Mouse (Mus musculus) cerebellum, postnatal 14 days (tissue): ENCODE measurements at regions not wholly inside any gene's neighbourhood (a gene's known extent, or its start where the extent isn't known, plus 50 kb on each side); places are given as distances from the start of the nearest gene placed in this dataset.
"Not testable (repeated sequence)": the region's sequence is repeated elsewhere in the genome, so short reads cannot be mapped to it uniquely, and the experiment has no call there.

ENCODE experiments used
- DNase-seq, 2 experiments: peaks; one replicate each; pipeline ENCODE4 v3.0.0; 2021; ENCODE audit warnings: mixed read lengths in 2 of 2

DNA sequence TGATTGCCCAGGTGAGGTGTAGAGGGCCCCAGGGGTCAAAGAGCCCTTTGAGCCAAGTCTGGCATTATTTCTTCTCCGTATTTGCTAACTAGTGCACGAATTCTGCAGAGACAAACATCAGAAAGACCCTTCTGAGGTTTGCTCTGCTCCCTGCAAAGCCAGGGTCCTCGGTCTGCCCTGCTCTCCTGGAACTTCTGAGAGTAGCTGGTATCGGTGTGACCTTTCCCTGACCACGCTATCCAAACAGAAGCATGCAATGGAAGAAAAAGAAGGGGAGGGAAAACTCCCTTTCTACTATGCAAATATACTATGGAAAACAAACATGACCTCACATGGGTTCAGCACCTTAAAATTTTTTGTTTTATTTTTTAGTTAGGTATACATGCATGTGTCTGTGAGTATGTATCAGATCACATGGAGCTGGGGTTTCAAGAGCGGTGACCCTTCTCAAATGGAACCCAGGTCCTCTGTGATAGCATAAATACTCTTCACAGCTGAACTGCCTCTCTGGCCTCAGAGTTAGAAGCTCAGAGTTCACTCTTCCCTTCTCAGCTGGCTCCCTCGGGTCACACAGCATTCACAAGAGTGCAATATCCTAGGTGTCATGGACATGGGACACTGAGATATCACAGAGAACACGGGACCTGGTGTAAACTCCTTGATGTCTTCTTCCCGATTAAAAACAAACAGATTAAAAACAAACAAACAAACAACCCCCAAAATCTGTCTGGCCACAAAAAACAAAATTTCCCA is 144.7 kb downstream of the Bcl2l11 start:
- no peak for DNase-seq

DNA sequence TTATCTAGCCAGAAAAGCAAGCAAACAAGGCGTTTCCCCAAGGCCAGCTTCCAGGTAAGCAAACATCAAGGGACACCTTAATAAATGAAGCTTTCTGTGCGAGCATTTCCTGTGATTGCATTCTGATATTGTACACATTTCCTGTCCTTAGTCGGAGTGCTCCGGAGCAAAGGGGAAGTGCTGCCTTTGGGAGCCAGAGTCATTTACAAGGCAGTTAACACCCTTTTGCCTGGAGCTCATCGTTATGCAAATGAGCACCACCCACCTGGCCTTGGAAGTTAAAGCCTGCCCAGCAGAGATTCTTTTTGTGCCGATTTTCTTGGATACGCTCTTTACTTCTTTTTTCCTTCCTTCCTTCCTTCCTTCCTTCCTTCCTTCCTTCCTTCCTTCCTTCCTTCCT is 147.0 kb downstream of the Bcl2l11 start:
- DNase-seq = no peak

DNA sequence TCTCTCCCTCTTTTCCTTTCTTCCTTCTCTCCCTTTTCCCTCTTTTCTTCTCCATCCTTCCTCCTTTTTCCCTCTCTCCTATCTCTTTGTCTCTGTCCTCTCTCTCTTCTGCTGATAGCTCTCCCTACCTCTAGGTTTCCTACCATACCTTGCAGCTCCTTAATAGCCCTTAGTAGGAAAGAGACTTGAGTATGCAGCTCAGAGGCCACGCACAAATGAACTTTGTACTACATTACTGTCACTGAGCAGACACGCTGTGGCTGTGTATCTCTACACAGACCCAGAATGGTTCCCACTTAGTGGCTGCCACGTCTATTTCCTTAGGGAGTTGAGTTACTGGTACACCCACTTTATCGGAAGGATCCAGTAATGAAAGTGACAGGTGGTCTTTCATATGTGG is 147.5 kb downstream of the Bcl2l11 start:
- no peak for DNase-seq

DNA sequence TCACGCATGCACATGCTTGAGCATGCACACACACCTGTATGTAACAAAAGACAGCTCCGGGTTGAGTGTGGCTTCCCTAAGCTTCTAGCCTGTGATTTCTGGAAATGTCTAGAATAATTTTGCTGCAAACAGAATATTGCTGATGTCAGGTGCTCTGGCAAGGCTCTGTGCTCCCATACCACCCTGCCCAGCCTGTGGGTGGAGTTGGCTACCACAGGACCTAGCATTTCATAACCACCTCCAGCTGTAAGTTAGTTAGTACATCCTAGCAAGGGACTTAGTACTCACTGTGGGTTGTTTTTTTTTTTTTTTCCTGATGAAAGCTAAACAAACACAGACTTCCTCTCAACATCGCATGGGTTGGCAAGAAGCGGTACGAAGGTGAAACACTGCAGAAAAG is 150.5 kb downstream of the Bcl2l11 start:
- DNase-seq = no peak

DNA sequence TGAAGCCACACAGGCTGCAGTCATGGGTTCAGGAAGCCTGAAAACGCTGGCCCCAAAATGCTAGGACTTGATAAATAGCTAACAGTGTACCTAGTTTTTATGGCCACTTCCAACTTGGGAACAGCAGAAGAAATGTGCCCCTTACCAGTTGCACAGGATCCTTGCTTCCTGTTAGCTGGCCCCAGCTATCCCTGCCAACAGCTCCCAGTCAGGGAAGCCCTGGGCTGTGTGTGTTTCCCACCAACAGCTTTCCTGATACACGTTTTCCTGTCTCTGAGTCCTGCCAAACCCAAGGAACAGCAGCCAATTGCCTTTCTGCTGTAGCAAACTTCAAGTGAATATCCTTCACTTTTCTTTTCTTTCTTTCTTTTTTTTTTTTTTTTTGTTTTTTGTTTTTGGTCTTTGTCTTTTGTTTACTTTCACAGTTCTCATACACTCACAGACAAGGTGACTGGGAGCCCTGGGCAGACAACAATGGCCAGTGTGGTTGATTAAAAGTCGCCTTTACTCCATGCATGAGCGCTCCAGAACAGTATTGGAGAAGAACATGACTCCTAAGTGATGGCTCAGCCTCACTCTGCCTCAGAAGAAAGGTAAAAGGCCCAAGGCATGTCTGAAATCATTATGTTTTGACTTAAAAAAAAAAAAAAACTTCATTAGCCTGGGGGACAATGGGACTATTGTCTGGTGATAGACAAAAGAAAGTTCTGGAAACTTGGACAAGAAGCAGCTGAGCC is 151.7 kb downstream of the Bcl2l11 start:
- DNase-seq = peak; percentile 24 to 42

DNA sequence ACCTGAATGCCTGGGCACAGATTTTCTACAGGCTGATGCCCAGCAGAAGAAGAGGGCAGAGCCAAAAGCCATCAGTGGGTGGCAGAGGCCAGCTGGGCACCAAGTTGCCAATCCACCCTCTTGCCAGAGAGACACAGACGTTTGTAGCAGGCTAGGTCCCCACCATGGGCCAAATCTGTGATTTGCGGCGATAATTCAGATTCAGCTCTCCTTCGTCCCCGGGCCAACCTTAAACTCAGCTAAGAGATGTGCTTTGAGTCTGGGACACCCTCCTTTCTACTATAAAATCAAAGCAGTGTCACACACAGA is 152.2 kb downstream of the Bcl2l11 start:
- peak; percentile 82 to 89 for DNase-seq

DNA sequence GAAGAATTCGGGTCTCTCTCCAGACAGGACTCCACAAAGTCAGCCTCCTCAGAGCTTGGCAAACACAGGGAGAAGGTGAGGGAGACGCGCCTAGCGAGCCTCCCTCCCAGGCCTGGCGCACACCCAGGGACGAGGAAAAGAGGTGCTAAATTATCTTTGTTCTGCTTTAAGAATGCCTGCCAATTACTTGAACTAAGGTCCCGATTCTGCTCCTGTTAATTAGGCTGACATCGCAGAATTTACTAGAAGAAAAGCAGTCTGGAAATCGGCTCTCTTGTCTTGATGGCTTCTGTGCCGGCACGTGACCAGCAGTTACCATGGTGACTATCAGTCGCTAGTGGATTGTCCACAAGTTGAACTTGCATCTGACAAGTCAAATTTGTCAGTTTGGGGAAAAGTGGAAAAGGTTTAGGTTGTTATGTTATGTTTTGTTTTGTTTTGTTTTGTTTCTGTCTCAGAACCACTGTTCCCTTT is 152.8 kb downstream of the Bcl2l11 start:
- DNase-seq = peak; percentile 53 to 62

DNA sequence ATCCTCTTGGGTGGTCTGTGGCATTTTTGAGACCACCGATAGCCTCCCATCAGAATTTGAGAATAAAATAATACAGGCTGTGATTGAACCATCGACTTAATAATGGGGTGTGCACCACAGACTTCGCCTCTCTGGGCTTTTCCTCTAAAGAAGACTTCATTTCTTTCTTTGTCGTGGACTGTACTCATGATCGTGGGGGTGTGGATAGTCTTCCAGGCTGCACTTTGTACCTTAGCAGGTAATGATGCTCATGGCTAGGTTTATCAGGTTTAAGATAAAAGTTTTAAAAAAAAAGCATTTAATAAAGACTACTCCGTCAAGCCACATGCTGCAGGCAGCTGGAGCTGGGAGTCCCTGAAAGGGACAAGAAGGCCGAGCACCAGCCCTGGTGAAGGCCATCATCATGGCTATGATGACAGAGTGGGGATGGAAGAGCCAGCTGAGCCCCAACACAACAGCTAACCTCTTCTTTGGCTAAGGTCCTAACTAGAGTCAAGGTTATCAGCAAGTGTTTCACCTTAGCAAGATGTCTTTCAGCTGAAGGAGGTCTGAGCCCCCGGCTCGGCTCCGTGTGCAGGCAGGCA is 153.4 kb downstream of the Bcl2l11 start:
- no peak for DNase-seq

DNA sequence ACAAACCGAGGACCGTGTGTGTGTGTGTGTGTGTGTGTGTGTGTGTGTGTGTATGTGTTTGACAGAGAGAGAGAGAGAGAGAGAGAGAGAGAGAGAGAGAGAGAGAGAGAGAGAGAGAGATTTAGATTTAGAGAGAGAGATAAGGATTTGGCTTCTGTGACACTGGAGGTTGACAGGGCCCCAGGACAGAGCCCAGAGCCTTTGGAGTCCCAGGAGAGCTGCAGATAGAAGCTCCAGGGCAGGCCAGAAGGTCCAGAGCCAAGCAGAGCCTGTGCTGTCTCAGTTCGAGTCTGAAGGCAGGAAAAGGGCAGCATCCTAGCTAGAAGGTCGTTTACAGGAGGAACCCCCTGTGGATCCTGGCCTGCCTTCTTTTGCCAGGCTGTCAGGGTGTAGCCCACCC is 156.8 kb downstream of the Bcl2l11 start:
- no peak for DNase-seq

DNA sequence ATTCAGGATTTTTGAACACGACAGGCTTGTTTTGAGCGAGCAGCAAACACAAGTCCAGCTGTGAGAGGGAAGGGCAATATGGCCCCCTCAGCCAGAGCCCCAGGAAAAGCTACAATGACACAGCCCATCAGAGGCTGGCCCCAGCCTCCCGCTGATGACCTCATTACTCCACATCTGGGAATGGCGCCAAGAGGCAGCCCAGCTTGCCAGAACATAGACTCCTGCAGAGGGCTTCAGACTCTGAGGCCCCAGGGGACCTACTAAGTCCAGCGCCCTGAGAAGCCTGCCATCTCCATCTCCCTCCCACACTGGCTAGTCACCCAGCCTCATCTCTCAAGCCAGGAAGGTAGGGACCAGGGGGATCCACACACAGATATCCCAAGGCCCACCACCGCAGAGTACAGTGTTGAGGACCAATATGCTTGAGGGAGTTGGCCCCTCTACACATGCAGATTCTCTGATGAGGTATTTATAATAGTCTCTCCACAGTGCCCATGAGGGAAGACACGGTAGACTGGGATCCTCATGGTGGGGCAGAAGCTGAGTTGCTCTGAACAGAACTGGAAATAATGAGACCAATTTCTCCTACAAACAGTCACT is 159.1 kb downstream of the Bcl2l11 start:
- peak; percentile 72 to 79 for DNase-seq

DNA sequence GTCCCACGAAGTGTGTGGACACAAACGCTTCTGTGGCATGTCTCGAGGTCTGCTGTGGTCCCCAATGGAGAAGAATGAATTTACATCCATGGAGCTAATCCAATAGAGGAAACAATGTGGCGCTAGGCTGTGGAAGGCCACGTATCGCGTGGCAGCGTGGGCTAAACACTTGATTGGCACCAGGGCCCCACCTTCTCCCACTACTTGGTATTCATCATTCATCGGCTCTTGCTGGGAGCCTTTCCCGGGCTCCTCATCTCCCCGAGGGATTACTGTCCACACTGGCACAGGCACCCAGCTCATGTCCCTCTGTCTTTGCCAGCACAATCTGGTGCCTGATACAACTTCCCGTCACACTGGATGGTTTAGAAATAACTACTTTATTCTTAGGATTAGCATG is 159.6 kb downstream of the Bcl2l11 start:
- DNase-seq = no peak

DNA sequence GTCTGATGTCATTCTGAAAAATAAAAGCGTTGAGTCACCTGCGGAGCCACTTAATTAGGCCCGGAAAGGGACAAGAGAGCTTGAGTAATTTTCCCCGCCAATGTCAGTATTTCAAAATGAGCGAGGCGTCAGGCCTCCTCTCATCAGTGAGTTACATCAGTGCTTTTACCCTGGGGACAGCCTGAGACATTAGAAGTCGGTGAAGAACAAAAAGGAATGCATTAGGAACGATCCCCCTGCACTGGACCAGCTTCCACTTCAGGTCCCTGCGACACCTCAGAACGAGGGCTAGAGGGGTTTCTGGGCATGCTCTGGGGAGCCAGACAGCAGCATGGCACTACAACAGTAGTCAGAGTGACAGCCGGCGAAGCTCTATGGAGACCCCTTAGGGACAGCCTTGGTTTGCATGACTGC is 162.3 kb downstream of the Bcl2l11 start:
- no peak for DNase-seq

DNA sequence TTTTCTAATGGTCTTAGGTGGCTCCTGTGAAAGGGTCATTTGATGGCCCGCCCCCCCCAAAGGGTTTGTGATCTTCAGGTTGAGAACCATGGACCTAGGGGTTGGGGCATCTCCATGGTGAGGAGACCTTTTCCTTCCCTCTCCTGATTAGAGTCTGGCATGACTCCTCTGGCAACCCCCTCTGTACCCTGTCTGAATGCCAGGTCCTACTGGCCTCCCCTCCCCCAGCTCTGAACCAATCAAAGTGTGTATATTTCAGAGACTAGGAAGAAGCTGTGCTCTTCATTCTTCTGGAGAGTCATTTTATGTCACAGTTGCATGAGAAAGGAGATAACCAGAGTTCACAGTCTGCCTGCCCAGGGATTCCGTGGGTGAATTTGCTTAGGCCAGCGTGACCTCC is 164.8 kb downstream of the Bcl2l11 start:
- DNase-seq = no peak

DNA sequence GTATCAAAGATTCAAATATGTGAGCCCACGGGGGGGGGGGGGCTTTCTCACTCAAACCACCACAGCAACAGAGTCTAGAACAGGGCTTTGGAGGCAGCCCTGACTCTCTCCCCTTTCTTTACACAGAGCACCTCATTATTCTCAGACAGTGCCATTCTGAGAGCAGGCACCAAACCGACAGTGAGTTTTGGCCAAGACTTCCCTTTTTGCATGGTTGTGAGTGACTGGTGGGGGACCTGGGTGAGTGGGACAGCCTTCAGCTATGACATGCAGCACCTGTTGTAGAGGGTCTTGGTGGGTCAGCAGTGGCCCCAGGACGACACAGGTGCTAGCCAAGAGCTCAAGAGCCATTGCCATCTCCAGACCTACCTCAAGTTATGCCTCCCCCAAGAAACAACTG is 168.8 kb downstream of the Bcl2l11 start:
- DNase-seq = no peak

DNA sequence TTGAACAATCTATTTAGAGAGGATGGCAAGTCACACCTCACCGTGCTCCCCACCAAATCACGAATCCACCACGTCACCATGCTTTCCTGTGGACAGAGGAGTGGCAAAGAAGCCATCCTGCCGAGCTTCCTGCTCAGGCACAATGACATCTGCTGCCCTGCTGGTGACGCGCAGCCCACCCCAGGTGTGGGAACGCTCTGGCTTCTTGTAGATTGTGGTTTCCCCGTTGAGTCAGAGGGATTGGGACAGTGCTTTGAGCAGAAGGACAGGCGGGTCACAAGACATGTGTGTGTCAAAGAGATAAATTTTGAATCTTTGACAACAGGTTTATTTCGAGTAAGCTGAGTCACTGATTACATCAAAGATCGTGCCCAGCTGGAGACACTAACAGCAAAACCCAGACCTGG is 169.2 kb downstream of the Bcl2l11 start:
- no peak for DNase-seq

DNA sequence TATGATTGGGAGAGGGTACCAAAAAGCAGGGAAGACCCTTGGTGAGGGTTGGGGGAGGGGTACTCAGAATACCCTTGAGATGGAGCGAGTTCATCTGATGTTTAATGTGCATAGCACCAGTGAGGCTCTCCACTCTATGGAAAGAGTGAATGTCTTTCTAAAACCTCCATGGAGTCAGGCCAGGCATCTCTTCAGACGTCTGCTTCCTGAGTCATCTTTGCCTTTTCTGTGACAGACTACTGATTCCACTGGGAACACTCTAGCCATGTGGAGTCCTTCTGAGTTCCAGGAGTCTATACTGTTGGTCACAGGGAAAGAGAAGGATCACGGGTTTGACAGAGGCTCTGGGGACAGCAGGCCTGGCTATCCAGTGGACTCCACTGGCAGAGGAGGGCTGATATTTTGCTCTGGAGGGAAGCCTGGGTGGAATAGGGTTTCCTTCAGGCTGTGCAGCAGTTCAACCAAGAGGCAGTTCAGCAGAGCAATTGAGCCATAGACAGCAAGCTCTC is 169.9 kb downstream of the Bcl2l11 start:
- DNase-seq = no peak

DNA sequence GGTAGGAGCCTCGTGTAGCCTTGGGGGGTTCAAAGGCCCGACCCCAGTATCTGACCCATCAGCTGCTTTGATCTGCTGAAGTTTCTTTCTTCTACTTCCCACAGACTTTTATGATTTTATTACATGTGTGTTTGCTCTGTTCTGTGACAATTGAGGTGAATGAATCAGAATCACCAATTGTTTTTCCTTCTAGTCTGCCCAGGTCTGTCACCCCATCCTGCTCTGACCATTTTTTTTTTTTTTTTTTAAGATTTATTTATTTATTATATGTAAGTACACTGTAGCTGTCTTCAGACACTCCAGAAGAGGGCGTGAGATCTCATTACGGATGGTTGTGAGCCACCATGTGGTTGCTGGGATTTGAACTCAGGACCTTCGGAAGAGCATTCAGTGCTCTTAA is 170.6 kb downstream of the Bcl2l11 start:
- not testable (repeated sequence) for DNase-seq

DNA sequence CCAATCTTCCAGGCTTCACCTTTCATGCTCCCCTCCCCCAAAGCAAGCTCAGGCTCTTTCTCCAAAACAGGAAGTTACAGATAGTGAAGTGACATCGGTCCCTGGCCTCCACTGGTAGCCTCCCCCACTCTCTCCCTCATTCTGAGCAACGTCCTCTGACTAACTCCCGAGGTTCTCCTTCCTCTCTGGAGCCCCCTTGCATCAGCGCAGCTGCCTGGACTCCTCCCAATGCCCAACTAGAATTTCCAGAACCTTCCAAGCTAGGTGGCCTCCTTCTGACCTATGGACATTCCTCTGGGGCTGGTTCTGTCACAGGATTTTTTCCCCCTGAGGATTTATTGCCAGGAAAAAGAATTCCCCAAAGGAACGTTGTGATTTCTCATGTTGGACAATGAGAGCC is 171.1 kb downstream of the Bcl2l11 start:
- no peak for DNase-seq

DNA sequence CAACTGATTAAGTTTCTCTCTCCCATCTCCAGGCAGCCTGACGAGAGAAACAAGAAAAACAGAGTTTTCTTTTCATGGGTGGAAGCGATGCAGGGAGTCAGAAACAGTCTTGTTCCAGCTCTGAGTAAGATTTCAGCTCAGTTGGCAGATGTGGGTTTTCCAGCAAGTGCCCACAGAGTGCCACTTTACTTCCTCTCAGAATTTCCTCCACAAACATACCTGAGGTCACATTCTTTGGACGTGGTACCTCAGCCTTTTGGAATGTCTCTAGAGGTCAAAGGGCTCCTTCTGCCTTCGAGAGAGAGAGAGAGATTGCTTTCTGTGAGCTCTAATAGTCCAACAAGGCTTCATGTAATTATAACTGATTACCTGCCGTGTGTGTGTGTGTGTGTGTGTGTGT is 172.0 kb downstream of the Bcl2l11 start:
- DNase-seq = no peak

DNA sequence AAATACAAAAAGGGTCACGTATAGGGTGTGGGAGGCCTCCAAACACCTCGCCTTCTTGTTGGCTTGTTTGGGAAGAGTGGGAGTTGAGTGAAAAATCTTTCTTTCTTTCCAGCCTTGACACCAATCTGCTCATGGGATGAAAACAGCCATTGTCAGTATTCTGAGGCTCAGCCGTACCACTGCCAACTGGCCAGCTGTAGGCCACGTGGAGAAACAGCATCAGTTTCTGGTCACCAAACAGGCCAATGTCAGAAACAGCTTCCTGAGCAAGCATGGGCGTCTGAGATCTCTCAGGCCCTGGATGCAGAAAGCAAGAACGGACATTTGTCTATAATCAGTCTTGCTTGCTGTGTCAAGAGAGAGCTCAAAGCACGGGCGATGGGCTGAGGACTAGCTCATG is 173.2 kb downstream of the Bcl2l11 start:
- no peak for DNase-seq

DNA sequence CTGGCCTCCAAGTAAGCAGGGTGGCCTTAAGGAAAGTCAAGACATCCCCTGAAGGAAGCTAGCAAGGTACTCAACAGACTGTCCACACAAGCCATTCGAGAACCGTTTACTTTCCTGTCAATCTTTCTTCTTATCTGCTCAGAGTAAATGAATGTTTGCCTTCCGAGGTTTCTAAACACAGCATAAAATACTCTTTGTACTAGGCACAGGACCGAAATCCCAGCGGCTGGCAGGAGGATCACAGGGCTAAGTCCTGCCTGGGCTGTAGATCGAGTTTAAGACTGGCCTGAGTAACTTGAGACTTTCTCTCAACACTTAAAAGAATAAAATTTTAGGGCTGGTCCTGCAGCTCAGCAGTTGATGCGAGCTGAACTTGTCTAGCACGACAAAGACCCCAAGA is 175.9 kb downstream of the Bcl2l11 start:
- no peak for DNase-seq

DNA sequence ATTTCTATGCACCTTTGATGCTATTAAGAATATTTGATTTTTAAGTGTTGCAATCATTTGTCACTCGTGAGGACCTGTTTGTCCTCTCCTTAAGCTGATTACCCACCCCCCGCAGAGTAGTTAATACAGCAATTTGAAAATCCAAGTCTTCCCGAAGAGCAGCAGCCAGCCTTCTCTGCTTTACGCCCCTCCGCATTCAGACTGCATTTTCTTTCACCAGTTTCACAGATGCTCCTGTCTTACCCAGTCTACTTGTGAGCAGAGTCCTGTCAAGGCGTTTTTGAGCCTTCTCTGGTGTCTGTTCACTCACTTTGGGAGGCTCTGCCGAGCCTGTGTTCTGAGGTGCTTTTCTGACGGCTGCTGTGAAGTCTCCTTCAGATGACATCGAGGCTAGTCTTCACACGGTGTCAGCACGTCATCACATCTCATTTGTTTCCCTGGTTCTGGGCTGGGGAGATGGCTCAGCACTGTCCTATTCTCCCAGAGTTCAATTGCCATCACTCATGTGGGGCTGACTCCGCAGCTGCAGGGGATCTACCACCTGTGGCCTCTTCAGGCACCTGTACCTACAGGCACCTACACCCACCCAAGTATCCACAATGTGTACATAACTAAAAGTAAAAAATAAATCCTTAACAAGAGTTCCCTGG is 178.3 kb downstream of the Bcl2l11 start:
- no peak for DNase-seq

DNA sequence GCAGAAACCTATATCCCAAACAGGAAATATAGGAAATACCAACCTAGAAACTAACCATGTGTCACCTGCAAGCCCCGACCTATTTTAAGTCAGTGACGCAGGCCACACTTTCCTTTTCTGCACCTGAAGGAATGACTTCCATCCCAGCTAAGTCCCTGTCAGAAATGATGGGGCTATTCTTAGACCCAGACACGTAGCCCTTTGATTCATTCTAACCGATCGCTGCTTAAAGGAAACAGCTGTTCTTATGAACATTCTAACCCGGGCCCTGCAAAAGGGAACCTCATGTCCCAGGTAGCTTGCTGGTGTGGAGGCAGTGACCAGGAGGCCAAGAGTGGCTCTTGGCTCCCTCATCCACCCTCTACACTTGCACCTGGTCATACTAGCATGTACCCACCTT is 180.9 kb downstream of the Bcl2l11 start:
- DNase-seq = no peak
